In genomic region chr10:93227921-93228320, GRCm38 (mm10) we compare ENCODE assay signal across 14 mouse cellular contexts.
DNase-seq lines count a peak whose midpoint lies in the region; ATAC-seq and TF ChIP-seq lines count a peak whose summit lies in the region.
"Had no signal": no experiment of that assay in that cellular context is flagged by ENCODE, and none has a peak within 500 bp of the region (broad histone marks: within the 10 kb centered on the region; RNA-seq: fewer than 3 reads in every experiment).

No protein-coding gene starts in this region.

- no peak for TF ChIP-seq CTCF in lung, embryonic 14.5 days (IDR thresholded peaks at IDR 0.05; ENCODE audit: low read depth)

- H3K9ac ChIP-seq in lung, embryonic 14.5 days, result no peak overlapping the region
- H3K9ac ChIP-seq in midbrain, embryonic 15.5 days, result no peak overlapping the region
- H3K9ac ChIP-seq: hindbrain, embryonic 15.5 days; limb, embryonic 13.5 days; stomach, embryonic 15.5 days had no signal

- WGBS in lung, embryonic 14.5 days, result 61% methylated on average over 8 of the region's 8 CpGs
- 71% methylated on average over 8 of the region's 8 CpGs for WGBS in midbrain, embryonic 15.5 days
- WGBS in hindbrain, embryonic 10.5 days, result 74% methylated on average over 8 of the region's 8 CpGs

- no peak overlapping the region for H3K4me2 ChIP-seq in lung, embryonic 14.5 days
- H3K4me2 ChIP-seq in midbrain, embryonic 15.5 days, result no peak overlapping the region
- H3K4me2 ChIP-seq: hindbrain, embryonic 15.5 days; limb, embryonic 13.5 days; stomach, embryonic 15.5 days had no signal

- H3K27ac ChIP-seq in lung, embryonic 14.5 days (ENCODE audit: low read depth), result peak overlapping the region; percentile 42
- no peak overlapping the region for H3K27ac ChIP-seq in midbrain, embryonic 15.5 days
- H3K27ac ChIP-seq in hindbrain, embryonic 10.5 days, result no peak overlapping the region
- H3K27ac ChIP-seq: hindbrain, embryonic 15.5 days; limb, embryonic 13.5 days; stomach, embryonic 15.5 days had no signal

- no peaks in the 10 kb centered on the region for H3K4me1 ChIP-seq in lung, embryonic 14.5 days (ENCODE audit: insufficient read depth)
- H3K4me1 ChIP-seq in midbrain, embryonic 15.5 days, result no peaks in the 10 kb centered on the region
- no peaks in the 10 kb centered on the region for H3K4me1 ChIP-seq in hindbrain, embryonic 10.5 days (replicated peaks)
- H3K4me1 ChIP-seq: hindbrain, embryonic 15.5 days; stomach, embryonic 15.5 days had no signal

- no peaks in the 10 kb centered on the region for H3K9me3 ChIP-seq in lung, embryonic 14.5 days (ENCODE audit: low read depth, low read length)
- no peaks in the 10 kb centered on the region for H3K9me3 ChIP-seq in midbrain, embryonic 15.5 days
- no peaks in the 10 kb centered on the region for H3K9me3 ChIP-seq in hindbrain, embryonic 10.5 days
- H3K9me3 ChIP-seq: hindbrain, embryonic 15.5 days; limb, embryonic 13.5 days; stomach, embryonic 15.5 days had no signal

- peak; percentile 89 for ATAC-seq in frontal cortex, adult (ENCODE audit: low TSS enrichment)
- no peak for ATAC-seq in lung, embryonic 14.5 days (ENCODE audit: insufficient read depth)
- no peak for ATAC-seq in midbrain, embryonic 15.5 days (replicated peaks)

- H3K27me3 ChIP-seq in lung, embryonic 14.5 days (ENCODE audit: insufficient read depth, low read length), result no peaks in the 10 kb centered on the region
- H3K27me3 ChIP-seq in midbrain, embryonic 15.5 days (replicated peaks), result no peaks in the 10 kb centered on the region
- no peaks in the 10 kb centered on the region for H3K27me3 ChIP-seq in hindbrain, embryonic 10.5 days (ENCODE audit: insufficient read depth, poor library complexity, severe bottlenecking)
- H3K27me3 ChIP-seq: hindbrain, embryonic 15.5 days; limb, embryonic 13.5 days; stomach, embryonic 15.5 days had no signal

- no peak overlapping the region for H3K4me3 ChIP-seq in lung, embryonic 14.5 days (ENCODE audit: low read depth, low read length)
- no peak overlapping the region for H3K4me3 ChIP-seq in midbrain, embryonic 15.5 days
- H3K4me3 ChIP-seq in hindbrain, embryonic 10.5 days, result no peak overlapping the region
- H3K4me3 ChIP-seq: hindbrain, embryonic 15.5 days; limb, embryonic 13.5 days; stomach, embryonic 15.5 days had no signal

- peaks cover 32% of the 10 kb centered on the region for H3K36me3 ChIP-seq in lung, embryonic 14.5 days (ENCODE audit: insufficient read depth)
- peaks cover 15% of the 10 kb centered on the region; the same call in 1 of the 2 replicates for H3K36me3 ChIP-seq in midbrain, embryonic 15.5 days (replicated peaks)
- H3K36me3 ChIP-seq in hindbrain, embryonic 10.5 days, result peaks cover 63% of the 10 kb centered on the region

- no peak for DNase-seq in frontal cortex, postnatal 14 days (ENCODE audit: low spot score in 2 of 2)
- peak; percentile 53 for DNase-seq in lung, embryonic 14.5 days
- DNase-seq in lung, postnatal 10 days, result no peak
- DNase-seq in T-cell, adult 2 months (ENCODE audit: low spot score), result peak; percentile 75
- peak; percentile 59 for DNase-seq in thymus, postnatal 0 days (ENCODE audit: low spot score)
- DNase-seq in hindbrain, embryonic 10.5 days (ENCODE audit: low spot score), result no peak
- DNase-seq: adrenal gland, postnatal 14 days; lung, postnatal 36 days; right cerebral cortex, postnatal 4 days had no signal

Comparison
In these comparisons a context has a peak if more than half of its experiments do, and no peak if none do; other contexts are left out.
1. DNase-seq: peak in lung, embryonic 14.5 days (single experiment), T-cell, adult 2 months (single experiment) and thymus, postnatal 0 days (single experiment); none in frontal cortex, postnatal 14 days (0 of 2), lung, postnatal 10 days (single experiment) and hindbrain, embryonic 10.5 days (single experiment).